Mouse (Mus musculus) mature B cell (primary cell): ENCODE results near the gene Gm13276.
"Not testable (repeated sequence)": the region's sequence is repeated elsewhere in the genome, so short reads cannot be mapped to it uniquely, and the experiment has no call there.

ENCODE experiments used
- in situ Hi-C: fragments of 300-500 bp; cut with MboI; formaldehyde crosslinking; loops from 2 replicates; pipeline ENCODE4 v1.14.3; 2019

Gm13276 gene

GRCm38 (mm10) chr4:88781831-88782230, 3.7 kb upstream of the Gm13276 start, which contains the start of gene Ifnz:
Ifnz (plus strand) TSS chr4:88782131.
- in situ Hi-C loops: not testable (repeated sequence)

- in situ Hi-C loops: not testable (repeated sequence)
Measured at GRCm38 (mm10) chr4:88782335-88782734, 3.2 kb upstream of the Gm13276 start.

GRCm38 (mm10) chr4:88788402-88788801, 2.9 kb downstream of the Gm13276 start, which contains the start of gene Gm13277:
Gm13277 (plus strand) TSS chr4:88788632.
- in situ Hi-C loops: not testable (repeated sequence)

GRCm38 (mm10) chr4:88791250-88791649, 5.7 kb downstream of the Gm13276 start, which contains the start of gene Gm13278:
Gm13278 (plus strand) TSS chr4:88791550.
- in situ Hi-C loops: not testable (repeated sequence)

- in situ Hi-C loops: not testable (repeated sequence)
Measured at GRCm38 (mm10) chr4:88793936-88794675, 8.6 kb downstream of the Gm13276 start, which contains the start of gene Gm13275. Gm13275 (plus strand) TSS chr4:88794487.

GRCm38 (mm10) chr4:88797097-88797496, 11.6 kb downstream of the Gm13276 start, which contains the start of gene Gm13279:
Gm13279 (plus strand) TSS chr4:88797397.
- in situ Hi-C loops: not testable (repeated sequence)

GRCm38 (mm10) chr4:88799365-88799764, 13.9 kb downstream of the Gm13276 start, which contains the start of gene Gm13285:
Gm13285 (plus strand) TSS chr4:88799665.
- in situ Hi-C loops: not testable (repeated sequence)

GRCm38 (mm10) chr4:88802954-88803353, 17.4 kb downstream of the Gm13276 start, which contains the start of gene Gm13287:
Gm13287 (plus strand) TSS chr4:88803254.
- in situ Hi-C loops: not testable (repeated sequence)

- in situ Hi-C loops: not testable (repeated sequence)
Measured at GRCm38 (mm10) chr4:88805231-88805630, 19.7 kb downstream of the Gm13276 start, which contains the start of gene Gm13288. Gm13288 (plus strand) TSS chr4:88805531.

GRCm38 (mm10) chr4:88805761-88806160, 20.3 kb downstream of the Gm13276 start:
- in situ Hi-C loops: not testable (repeated sequence)

GRCm38 (mm10) chr4:88815928-88816327, 30.4 kb downstream of the Gm13276 start, which contains the start of gene Ifna7:
Ifna7 (plus strand) TSS chr4:88816228.
- in situ Hi-C loops: no loop called here

- in situ Hi-C loops: no loop called here
Measured at GRCm38 (mm10) chr4:88819659-88820058, 34.1 kb downstream of the Gm13276 start, which contains the start of gene Ifna11. Ifna11 (plus strand) TSS chr4:88819959.

- in situ Hi-C loops: no loop called here
Measured at GRCm38 (mm10) chr4:88822995-88823394, 37.5 kb downstream of the Gm13276 start.

- in situ Hi-C loops: not testable (repeated sequence)
Measured at GRCm38 (mm10) chr4:88827116-88827515, 41.6 kb downstream of the Gm13276 start, which contains the start of gene Ifna6. Ifna6 (plus strand) TSS chr4:88827416.

GRCm38 (mm10) chr4:88830523-88830922, 45.0 kb downstream of the Gm13276 start:
- in situ Hi-C loops: no loop called here

GRCm38 (mm10) chr4:88835225-88835624, 49.7 kb downstream of the Gm13276 start, which contains the start of gene Ifna5:
Ifna5 (plus strand) TSS chr4:88835525.
- in situ Hi-C loops: not testable (repeated sequence)
